Mouse (Mus musculus) ovary, adult 2 months (tissue): ENCODE data around the gene Ttll1. TPM values are rescaled to one million over a fixed set of nuclear protein-coding genes. Genes with fewer than 3 reads are reported as not detected.

Experiments
- polyA plus RNA-seq: library from polyadenylated mRNA; depleted of rRNA; stranded (reverse); fragments of >200 nt; gene quantifications from 2 replicates; pipeline ENCODE4 v1.2.3, GENCODE M21; 2012; rRNA removed

The Ttll1 gene
- 11.6 and 15.5 TPM in 2 replicates for polyA plus RNA-seq

DNA sequence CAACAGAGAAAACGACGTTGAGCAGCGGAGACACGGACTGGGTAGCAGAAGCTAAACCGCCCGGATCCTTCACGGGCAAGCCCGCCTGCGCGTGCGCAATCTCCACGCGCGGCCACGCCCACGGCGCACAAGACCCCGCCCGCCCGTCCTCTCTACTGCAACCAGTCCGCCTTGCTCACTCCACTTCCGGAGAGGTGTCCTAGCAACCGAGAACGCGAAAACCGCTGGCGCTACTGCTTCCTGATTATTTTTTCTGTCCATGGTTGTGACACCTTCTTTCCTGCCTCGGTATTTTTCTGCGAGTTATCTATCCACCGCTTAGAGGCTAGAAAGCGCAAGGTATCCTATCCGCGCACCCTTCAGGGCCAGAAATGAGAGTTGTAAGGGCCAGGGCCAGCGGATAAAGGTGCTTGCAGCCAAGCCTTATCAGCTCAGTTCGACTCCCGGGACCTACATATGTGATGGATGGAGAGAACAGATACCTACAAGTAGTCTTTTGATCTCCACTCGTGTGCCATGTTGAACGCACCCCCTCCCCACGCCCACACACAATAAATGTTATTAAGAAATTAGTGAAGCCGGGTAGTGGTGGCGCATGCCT is at the start of gene Ttll1:
Gene Ttll1, minus strand, starts transcription at position 89 of the 601 bp plus-strand sequence.

DNA sequence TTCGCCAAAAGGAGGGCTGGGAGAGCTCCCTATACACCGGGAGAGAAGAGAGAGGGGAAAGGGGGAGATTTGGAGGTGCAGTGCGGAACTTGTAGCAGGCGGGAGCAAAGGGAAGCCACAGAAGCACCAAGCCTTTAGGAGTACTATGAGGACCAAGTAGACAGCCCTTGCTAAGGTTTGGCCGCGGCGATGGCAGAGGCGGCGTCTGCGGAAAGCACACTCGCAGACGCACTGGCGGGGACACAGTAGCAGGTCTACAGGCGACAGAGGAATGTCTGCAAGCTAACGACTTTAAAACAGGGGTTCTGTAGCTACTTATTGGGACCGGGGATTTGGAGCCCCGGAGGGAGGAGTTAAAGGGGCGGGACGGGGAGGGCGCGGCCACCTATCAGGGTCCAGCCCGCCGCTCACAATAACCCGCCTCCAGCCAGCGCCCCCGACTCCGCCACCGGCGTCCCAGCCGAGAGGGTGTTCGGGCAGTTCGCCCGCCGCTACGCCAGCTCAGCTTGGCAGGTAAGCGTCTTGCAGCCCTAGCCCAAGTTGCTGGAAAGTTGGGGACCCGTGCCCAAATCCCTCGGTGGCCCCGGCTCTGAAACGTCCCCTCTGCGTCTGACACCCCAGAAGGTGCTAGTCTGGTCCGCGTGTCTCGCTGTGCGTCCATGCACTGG is 15.9 kb upstream of the Ttll1 start, which contains the start of gene Bik:
Gene Bik, plus strand, starts transcription at position 439 of the 668 bp plus-strand sequence.

DNA sequence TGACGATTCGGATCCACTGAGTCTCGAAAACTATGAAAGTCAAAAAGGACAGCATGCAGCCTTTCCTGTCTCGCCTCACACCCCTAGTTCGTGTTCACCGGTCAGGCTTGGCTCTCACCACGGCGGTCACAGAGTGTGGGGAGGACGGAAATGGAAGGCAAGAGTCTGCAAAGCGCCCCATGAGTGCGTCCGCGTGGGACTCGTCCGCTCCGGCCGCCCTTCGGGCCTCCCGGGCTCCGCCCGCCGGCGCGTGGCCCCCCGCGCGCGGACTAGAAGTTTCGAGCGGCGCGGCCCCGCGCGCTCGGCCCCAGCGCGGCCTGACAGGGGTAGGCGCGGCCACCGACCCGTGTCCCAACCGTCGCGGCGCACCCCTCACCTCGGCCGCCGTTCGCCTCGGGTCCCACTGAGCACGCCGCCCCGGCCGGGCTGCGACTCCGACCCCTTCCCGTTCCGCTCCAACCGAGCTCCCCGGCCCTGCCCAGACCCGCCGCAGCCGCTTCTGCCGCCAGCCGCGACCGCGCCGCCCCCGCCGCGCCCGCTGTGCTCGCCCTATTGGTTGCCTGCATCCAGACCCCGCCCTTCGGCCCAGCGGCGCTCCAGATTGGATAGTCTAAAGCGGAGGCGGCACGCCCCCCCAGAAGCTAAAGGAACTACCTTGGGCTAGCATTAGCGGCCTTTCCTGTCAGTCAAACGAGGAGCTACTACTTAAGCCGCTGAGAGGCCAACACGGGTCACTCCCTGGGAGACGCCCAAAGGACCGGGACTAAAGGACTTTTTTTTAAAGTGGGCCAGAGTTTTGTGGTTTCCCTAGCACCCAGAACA is 46.4 kb downstream of the Ttll1 start, which contains the start of gene Pacsin2:
Gene Pacsin2, minus strand, starts transcription at position 524 of the 822 bp plus-strand sequence.

Other genes starting within 250 kb of the Ttll1 start
- gene Arfgap3, start 160.6 kb downstream of the Ttll1 start, polyA plus RNA-seq, result 30.0 and 38.4 TPM in 2 replicates
- gene Pacsin2, start 46.3 kb downstream of the Ttll1 start, polyA plus RNA-seq, result 39.3 and 50.0 TPM in 2 replicates
- gene Bik, start 16.0 kb upstream of the Ttll1 start, polyA plus RNA-seq, result 14.3 and 15.9 TPM in 2 replicates
- 411 and 432 TPM in 2 replicates for gene Tspo, start 52.7 kb upstream of the Ttll1 start, polyA plus RNA-seq
- 44.7 and 74.2 TPM in 2 replicates for gene Mcat, start 52.9 kb upstream of the Ttll1 start, polyA plus RNA-seq
- gene Ttll12, start 84.3 kb upstream of the Ttll1 start, polyA plus RNA-seq, result 53.4 and 54.2 TPM in 2 replicates
- gene Scube1, start 214.1 kb upstream of the Ttll1 start, polyA plus RNA-seq, result 27.4 and 29.4 TPM in 2 replicates